Mouse (Mus musculus): ENCODE measurements at regions not wholly inside any gene's neighbourhood (a gene's known extent, or its start where the extent isn't known, plus 50 kb on each side); places are given as distances from the start of the nearest gene placed in this dataset.
A peak's percentile ranks its signal among the peaks of the same experiment; 100 is the strongest.
"Not testable (repeated sequence)": the region's sequence is repeated elsewhere in the genome, so short reads cannot be mapped to it uniquely, and the experiment has no call there.

GRCm38 (mm10) chr12:15584721-15585120 lies 232.0 kb downstream of the Trib2 start:
- DNase-seq (ENCODE audit: low spot score in 2 of 2): no peak

GRCm38 (mm10) chr12:15566785-15567109 lies 250.0 kb downstream of the Trib2 start:
- DNase-seq (ENCODE audit: low spot score in 2 of 2): no peak

DNA sequence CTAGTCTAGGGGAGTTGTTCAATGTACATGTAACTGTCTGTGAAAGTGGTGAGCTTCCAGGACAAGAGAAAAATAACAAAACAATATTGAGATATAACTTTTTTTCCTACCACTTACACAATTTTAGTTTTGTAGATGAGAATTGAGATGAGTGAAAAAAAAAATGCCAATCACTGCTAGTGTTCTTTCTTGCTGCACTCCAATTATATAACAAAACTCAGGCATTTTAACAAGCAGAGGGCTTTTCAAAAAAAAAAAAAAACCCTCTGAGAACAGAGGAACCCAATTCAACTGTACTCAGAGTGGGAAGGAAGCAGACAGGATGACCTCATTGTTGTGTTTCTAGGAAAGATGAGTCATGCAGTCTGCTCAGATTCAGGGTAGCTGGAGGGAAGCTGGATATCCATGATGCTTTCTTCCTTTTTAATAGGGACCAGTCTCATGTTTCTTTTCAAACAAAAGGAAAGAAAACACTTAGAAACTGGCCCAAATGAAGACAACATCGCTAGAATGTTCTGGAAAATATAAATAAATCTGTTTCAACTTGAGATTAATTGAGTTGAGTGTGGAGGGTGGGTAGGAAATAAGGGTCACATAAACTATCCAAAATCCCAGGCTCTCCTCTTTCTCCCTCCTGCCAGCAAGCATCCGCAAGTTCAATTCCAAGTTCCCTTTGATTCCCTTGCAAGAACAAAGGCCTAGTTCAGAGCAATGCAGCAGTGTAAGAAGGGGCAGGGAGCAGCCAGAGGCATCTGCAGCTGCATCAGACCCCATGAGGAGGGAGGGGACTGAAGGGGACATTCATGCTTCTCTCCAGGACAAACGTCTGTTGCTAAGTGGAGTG lies 250.6 kb downstream of the Trib2 start:
- peak; percentile 11 to 63 for DNase-seq (ENCODE audit: low spot score in 2 of 2)

- no peak for DNase-seq (ENCODE audit: low spot score in 2 of 2)
Measured at GRCm38 (mm10) chr12:15562826-15563225, 253.9 kb downstream of the Trib2 start.

DNA sequence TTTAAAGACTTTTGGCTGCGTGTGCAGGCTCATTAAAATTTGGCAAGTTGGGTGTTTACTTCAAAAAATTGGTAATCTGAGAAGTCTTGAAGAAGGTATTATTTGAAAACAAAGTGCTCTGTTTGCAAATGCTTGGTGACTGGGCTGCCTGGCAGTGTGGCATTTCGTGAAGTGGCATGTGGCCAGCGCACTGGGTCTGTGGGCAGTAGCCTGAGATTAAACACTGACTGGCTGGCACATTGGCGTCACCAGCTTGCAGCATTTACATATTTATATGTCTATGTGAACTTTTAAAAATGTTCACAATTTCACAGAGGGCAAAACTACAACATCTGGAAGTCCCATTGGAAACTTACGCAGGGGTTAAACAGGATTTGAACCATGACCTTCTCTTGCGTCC lies 261.3 kb downstream of the Trib2 start:
- DNase-seq (ENCODE audit: low spot score in 2 of 2): peak; percentile 23 to 43

GRCm38 (mm10) chr12:15553681-15554007 lies 263.1 kb downstream of the Trib2 start:
- DNase-seq (ENCODE audit: low spot score in 2 of 2): no peak

GRCm38 (mm10) chr12:15552979-15553680 lies 263.6 kb downstream of the Trib2 start:
- DNase-seq (ENCODE audit: low spot score in 2 of 2): no peak

- DNase-seq (ENCODE audit: low spot score in 2 of 2): no peak
Measured at GRCm38 (mm10) chr12:15552210-15552609, 264.5 kb downstream of the Trib2 start.

- no peak for DNase-seq (ENCODE audit: low spot score in 2 of 2)
Measured at GRCm38 (mm10) chr12:15551281-15551900, 265.3 kb downstream of the Trib2 start.

DNA sequence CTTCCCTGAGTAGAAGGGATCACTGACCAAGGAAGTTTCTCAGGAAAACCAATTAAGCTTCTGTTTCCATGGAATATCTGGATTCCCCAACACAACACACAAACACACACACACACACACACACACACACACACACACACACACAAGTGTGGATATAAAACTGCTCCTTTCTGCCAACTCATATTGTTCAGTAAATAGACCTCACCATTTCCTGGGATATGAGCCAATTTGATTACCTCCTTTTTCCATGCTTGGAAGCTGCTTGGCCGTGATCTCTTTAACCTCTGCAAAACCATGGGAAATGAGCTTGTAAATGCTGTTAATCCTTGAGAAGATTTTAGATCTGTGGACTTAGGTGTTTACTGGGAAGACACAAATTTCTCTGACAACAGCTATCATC lies 272.4 kb downstream of the Trib2 start:
- no peak for DNase-seq (ENCODE audit: low spot score in 2 of 2)

GRCm38 (mm10) chr12:15542486-15542885 lies 274.2 kb downstream of the Trib2 start:
- DNase-seq (ENCODE audit: low spot score in 2 of 2): no peak

DNA sequence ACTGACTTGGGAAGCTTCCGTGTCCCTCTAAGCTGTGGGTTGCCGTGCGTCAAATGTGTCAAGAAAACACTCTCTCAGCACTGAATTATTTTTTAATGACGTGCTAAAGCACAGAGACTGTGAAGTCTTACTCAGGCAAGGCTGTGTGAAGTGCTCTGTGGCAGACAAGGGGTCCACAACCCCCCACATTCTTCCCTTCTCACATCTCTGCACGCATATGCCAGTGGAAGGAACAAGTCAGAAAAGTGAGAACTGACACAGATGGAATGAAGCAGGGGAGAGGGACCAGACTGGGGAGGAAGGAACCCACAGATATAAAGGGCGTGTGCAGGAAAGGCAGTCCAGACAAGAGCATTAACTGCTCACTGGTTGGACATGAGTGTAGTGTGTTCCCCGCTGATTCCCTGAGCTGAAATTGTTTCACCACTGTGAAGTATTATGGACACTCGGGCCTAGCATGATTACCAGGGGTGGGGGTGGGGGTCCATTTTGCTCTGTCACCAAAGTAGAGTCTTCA lies 279.8 kb downstream of the Trib2 start:
- DNase-seq (ENCODE audit: low spot score in 2 of 2): no peak

- no peak for DNase-seq (ENCODE audit: low spot score in 2 of 2)
Measured at GRCm38 (mm10) chr12:15536247-15536646, 280.5 kb downstream of the Trib2 start.

- peak; percentile 66 to 91 for DNase-seq (ENCODE audit: low spot score in 2 of 2)
Measured at GRCm38 (mm10) chr12:15535822-15536221, 280.9 kb downstream of the Trib2 start.

GRCm38 (mm10) chr12:15520783-15521407 lies 295.8 kb downstream of the Trib2 start:
- no peak for DNase-seq (ENCODE audit: low spot score in 2 of 2)

- DNase-seq (ENCODE audit: low spot score in 2 of 2): no peak
Measured at GRCm38 (mm10) chr12:15511994-15512393, 304.7 kb downstream of the Trib2 start.

- DNase-seq (ENCODE audit: low spot score in 2 of 2): peak; percentile 9 to 73
Measured at GRCm38 (mm10) chr12:15507576-15507975, 309.1 kb downstream of the Trib2 start.

GRCm38 (mm10) chr12:15493640-15494039 lies 323.1 kb downstream of the Trib2 start:
- no peak for DNase-seq (ENCODE audit: low spot score in 2 of 2)

GRCm38 (mm10) chr12:15472741-15473140 lies 344.0 kb downstream of the Trib2 start:
- DNase-seq (ENCODE audit: low spot score in 2 of 2): peak in 1 of 2 experiments; percentile 43

DNA sequence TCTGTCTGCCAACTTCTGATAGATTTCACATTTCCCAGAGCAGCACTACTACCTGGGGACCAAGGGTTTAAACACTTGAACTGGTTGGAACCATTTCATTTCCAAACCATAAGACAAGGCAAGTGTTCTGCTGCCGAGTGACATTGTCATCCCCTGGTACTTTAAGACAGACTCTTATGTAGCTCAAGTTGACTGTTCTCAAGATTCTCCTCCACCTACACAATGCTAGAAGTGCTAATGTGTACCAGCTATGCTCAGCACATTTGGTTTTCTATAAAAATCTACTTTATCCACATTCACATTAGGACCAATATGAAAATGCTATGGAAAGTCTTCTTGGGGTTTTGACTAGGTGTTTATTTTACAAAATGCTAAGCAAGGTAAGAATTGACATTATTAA lies 357.3 kb downstream of the Trib2 start:
- peak in 1 of 2 experiments; percentile 17 for DNase-seq (ENCODE audit: low spot score in 2 of 2)

DNA sequence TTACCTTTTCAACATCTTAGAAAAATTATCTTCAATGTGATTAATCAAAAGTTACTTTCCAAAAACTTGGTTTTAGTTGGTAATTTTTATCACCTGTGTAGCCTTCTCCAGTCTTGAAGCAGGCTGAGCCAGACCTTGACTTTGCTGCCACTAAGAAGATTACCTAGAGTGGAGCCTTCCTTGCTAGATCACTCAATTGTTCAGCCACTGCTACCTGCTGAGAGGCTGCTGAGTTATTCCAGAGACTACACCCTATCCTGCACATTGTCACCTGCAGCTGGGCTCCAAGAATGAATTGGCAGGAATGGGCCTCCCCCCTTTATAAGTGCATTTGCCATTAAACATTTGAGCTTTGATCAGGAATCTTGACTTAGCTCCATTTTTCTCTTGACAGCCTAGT lies 360.4 kb downstream of the Trib2 start:
- DNase-seq (ENCODE audit: low spot score in 2 of 2): not testable (repeated sequence)

- no peak for DNase-seq (ENCODE audit: low spot score in 2 of 2)
Measured at GRCm38 (mm10) chr12:15455744-15456143, 361.0 kb downstream of the Trib2 start.
